Mouse (Mus musculus) right cerebral cortex, adult 18-20 months (tissue): ENCODE measurements around the gene Pip5k1b.

Experiments
- DNase-seq: peaks from one replicate; pipeline ENCODE4 v3.0.0; 2022; ENCODE audit warnings: mixed read lengths

The Pip5k1b gene

DNA sequence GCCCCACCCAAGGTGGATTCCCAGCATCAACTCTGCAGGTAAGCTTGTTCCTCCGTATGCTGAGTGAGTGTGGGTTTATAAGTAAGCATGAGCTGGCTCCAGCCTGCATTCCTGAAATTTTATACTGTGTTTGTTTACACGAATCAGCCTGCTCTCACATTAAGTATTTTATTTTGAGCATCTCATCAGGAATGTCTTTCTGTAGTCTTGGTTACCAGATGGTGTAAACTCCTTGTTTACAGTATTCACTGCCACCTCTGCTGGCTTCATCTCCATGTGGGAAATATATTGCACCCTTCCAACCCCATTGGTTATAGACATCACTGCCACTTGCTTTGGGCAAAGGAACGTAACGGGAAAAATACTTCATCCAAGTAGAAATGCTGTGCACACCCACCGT lies 262.1 kb downstream of the Pip5k1b start:
- no peak for DNase-seq

DNA sequence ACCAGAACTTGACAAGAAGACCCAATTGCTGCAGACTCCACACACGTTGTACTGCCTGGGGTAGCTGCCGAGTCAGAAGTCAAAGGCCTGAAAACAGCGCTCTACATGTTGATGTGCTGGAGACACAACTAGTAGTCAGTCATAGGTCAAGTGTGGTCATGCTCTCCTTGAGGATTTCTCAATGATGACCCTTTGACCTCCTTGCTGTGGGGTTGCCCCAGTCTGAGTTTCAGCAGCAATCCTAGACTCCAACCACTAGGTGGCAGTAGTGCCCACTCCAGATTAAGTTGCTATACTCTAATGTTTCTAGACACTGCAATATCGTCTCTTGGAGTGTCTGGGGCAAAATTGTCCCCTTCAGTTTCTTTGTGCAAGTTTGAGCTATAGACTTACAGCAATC lies 271.5 kb downstream of the Pip5k1b start:
- no peak for DNase-seq

DNA sequence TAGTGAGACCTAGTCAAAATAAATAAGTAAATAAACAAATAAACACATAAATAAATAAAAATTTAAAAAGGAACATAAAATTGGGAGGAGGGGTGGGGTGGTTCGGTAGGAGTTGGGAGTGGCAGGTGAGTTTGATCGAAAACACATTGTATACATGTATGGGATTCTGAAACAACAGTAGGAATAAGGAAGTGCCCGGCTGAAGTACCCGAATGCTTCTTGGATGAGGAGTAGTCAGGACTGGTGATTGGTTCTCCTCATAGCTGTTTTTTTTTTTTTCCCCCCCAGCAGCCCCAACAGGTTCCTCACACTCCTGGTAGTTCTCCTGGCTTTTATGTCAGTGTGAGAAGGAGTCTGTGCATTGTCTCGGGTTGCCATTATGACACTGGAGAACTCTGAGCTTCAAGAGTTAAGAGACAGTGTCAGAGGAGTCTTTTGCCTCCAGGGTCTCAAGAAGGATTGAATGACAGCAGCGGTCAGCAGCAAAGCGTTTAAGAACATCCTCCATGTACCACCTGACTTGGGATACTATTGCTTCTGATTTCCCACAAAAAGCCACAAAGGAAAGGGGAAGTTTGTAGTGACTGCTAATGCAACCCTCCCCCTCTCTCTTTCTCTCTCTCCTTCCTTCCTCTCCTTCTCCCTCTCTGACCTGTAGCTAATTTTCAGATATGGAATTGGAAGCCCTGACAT lies 274.2 kb downstream of the Pip5k1b start:
- DNase-seq: no peak

DNA sequence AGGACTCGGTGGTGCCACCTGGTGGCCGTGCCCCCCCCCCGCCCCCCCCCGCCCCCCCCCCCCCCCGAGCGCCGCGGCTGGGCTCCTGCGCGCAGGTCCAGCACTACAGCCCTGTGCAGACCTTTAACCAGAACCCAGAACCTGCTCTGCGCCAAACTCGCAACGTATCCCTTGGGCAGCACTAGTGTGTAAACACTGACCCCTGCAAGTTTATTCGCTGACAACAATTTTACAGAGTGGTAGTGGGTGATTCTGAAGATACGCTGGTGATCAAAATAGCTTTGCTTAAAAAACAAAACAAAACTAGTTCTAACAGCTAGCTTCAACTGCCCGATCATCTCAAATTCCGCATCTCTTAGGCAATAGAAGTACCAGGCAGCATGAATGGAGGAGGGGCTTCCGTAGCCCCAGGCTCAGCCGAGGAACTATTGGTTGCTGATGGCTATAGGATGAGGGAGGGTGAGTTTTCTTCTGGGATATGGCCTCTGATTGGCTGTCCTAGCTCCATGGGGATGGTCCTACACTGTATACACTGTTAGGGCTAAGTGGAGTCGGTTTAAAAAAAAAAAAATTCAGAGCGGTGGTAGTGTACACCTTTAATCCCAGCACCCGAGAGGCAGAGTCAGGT lies 275.0 kb downstream of the Pip5k1b start, which contains the start of gene Fxn:
Fxn (minus strand) TSS at position 5 of the 628 bp plus-strand sequence.
- DNase-seq: peak; percentile 31

DNA sequence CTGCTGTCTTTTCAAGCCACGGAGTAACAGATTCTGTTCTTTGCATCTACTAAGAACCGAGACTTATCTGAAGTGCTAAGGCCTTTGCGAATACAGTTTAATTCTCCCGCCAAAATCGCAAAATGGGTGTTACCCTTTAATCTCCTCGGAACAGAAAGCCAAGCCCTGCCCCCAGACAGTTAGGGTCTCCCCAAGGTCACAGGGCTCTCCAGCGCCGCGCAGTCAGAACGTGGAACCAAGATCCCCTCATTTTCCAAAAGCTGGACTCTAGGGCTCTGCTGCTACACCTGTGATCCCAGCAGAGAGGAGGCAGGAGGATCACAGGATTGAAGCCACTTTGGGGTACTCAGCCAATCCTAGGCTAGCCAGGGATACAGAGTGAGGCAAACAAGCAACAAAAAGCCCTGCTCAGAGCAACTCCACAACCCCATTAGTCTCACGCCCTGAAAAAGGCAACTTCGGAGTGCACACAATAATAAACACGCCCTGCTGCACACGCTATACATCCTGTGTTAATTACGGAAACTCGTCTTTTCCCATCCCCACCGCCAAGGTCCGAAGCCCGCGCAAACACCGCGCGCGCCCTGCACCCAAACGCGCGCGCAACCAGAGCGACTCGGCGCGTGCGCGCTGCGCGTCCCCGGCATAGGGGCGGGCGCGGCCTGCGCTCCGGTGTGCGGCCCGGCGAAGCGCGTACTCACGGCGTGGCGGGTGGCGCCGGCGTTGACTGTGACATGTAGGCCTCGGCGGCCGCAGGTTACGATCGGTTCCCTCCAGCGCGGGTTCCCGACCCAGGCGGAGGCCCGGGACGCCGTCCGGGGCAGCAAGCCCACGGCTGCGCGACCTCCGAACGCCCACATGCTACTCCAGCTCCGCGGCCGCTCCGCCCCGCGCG lies 275.7 kb downstream of the Pip5k1b start:
- peak; percentile 79 for DNase-seq

DNA sequence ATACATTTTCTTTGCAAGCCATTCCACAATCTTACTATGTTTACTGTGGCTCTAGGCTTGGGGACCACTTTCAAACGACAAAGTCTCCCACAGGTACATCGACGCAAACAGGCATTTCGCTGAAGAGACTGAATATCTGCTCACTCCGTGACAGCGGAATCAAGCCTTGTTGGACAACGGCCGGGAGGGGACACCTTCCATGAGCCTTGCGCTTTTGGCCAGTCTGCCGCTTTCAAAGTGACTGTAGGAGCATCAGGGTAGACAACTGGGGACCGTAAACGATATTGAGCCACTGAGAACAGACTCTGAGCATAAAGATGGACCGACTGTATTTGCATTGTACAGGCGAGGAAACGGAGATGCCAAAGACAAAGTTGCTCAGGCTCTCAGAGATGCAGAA lies 276.8 kb downstream of the Pip5k1b start:
- DNase-seq: no peak

DNA sequence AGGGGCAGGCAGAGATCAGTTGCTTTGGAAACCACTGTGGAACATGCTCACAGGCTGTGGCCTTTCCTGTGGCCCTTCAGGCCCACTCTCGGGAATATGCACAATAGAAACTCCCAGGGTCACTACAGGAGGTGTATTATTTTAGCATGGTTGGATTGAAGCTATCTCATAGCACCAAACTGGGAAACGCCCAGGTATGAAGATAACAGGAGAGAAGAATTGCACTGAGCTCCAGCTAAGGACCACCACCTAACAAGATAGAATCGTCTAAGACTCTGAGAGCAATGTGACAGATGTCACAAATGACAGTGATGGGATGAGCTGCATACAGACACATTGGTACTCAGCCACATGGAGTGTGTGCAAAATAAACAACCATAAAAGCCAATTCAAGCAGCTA lies 281.4 kb downstream of the Pip5k1b start:
- no peak for DNase-seq

DNA sequence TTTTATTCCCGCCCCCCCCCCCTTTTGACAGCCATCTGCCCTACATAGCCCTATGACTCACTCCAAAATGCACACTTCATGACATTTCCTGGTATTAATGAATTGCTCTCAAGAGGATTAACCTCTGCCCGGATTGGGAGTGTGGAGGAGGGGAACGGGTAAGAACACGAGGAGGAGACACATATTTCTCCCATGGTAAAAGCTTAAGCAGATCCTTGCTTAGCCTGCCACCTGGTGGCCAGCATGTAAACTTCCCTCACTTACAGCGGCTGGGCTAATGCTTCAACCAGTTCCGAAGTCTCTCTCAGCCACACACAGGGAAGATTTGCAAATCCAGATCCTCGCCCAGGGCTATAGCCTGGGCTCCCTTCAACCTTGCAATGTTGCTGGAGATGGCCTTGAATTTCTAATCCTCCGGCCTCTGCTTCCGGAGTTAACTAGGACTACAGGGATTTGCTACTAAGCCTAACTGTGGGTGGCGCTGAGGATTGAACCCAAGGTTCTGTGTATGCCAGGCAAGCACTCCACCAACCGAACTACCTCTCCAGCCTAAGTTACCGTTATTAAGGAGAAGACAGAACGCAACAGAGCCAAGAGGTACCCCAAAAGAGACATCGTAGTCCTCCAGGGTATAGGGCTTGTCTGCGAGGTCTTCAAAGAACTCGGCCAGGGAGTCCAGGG lies 283.8 kb downstream of the Pip5k1b start:
- DNase-seq: peak; percentile 81

DNA sequence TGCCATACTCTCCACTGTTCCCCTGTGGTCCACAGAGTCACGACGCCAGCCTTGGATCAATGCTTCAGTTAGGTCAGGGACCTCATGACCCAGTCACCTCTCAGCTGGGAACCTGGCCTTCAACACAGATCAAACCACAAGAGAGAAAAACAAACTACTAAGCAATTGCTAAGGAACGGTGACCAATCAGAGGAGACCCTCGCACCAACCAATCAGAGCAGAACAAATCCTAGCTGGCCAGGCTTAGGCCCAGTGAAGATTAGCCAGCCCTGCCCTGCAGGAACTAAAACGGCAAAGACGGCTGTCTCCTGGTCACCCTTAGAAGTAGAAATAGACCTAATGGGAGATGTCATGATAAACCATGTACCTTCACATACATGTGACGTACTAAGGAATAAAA lies 284.3 kb downstream of the Pip5k1b start:
- peak; percentile 50 for DNase-seq

DNA sequence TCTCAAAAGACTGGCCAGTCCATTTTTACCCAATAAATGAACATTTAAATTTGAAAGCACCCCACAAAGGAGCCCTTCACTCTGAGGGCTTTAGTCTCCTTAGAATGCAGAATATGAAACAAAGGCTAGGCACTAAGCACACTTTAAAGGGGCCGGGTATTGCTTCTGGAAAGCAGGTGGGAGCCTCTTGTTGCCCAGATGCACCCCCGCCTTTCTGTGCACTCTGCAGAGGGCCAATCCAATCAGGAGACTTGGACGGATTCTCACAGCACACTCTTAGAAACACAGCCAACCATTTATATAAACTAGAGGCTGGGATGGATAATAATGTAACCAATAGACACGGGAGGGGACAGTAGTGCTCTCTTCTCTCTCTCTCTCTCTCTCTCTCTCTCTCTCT lies 287.1 kb downstream of the Pip5k1b start:
- no peak for DNase-seq

DNA sequence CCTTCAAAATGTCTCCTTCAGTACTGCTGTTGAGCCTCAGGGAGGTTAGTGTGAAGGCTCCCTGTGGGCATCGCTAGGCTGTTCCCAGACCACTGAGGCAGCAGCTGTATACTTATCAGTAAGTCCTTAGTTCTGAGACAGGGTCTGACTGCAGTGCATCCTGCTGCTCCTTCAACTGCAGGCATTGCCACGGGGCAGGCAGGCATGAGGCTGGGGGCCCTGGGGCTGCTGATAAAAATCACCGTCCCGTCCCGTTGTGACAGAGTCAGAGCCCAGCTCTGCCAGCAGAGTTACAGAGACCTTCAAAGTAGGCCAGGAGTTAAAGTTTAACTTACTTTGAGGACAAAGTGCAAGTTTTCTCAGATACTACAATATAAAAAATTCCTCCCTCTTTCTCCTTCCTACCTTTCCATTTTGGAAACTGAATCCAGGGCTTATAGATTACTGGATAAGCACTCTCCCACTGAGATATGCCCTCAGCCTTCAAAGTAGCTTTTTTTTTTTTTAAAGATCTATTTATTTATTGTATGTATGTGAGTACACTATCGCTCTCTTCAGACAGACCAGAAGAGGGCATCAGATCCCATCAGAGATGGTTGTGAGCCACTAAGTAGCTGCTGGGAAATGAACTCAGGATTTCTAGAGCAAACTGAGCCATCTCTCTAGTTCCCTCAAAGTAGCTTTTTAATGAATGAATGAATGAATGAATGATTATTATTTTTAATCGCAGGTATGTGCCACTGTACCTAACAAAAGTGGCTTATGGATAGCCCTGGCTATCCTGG lies 289.4 kb downstream of the Pip5k1b start:
- no peak for DNase-seq

DNA sequence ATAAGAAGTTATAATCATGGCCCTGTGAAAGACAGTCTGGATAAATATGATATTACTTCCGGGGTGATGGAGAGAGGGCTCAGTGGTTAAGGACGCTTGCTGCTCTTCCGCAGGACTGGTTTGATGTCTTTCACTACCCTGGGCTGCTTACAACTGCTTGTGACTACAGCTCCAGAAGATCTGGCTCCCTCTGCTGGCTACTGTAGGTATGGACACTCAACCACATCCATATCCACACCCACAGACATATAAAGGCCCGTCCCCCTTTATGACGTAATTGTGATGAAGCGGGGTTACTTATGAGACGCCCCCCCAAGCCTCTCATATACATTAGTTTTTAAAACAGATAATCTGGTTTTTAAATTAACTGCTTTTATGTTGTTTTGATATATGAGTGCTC lies 290.7 kb downstream of the Pip5k1b start:
- DNase-seq: peak; percentile 84

DNA sequence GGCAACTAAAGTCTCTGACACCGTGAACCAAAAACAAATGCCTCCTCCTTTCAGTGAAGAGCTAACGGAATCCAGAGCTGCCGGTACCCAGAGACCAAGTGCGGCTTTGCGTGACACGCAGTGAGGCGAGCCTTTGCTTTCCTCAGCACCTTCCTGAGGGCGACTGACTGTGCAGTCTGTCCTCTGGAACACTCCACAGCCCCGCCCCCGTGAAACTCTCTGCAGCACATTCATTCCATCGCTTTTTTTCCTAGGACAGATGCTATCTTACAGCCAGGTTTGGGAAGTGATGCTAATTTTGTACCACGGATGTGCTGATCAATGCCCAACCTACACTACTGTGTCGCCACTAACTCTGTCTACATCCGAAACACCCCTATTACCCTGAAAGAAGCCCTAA lies 292.9 kb downstream of the Pip5k1b start:
- DNase-seq: no peak

DNA sequence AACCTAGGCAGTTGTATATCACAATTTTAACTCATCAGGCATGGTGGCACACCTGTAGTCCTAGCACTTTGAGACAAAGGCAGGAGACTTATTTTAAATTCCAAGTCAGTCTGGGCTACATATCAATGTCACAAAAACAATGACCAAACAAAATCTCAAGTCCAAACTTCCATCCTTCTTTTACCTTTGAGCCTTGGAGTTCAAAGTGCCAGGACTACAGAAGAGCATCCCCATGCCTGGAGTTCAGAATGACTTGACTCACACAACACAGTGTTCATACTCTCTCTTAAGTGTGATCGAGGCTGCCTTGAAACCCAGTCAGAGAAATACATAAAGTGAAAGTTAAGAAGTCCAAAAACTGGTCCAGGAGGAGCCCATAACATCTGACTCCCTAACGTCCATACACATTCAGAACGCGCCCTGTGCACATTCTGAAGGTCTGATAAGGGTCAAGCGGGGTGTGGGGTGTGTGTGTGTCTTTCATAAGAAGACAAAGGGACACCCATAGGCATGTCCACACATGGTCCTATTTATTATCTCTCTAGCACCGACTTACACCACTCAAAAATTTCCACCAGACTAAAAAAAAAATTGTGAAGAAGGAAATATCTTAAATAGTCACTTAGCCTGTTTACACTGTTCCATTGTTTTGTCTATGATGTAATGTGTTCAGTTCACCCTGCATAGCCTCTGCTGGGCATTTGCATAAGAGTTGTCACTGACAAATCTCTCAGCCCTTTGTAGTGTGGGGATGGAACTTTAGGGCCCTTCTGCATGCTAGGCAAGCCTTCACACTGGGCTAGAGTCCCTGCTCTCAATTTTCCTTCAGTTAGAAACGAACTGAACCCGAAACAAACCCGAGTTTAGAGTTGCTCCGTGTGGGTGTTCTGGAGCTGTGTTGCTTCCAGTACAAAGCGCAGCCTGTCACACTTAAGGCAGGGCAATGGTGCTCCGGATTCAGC lies 296.0 kb downstream of the Pip5k1b start:
- DNase-seq: no peak

DNA sequence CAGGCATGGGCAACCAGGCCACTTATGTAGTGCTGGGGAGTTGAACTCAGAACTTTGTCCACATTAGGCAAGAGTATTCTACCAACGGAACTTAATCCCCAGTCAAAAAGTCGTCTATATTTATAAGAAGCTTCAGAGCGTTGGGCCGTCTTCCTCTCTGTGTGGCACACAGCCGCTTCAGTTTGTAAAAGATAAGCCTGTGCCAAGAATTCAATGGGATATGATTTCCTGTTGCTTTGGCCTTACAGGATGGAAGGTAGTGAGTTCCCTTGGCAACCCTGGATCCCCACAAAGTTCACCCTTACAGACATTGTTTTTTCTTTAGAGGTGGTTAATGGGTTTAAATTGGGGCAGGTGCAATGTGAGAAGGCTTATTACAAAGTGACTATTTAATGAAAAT lies 297.3 kb downstream of the Pip5k1b start:
- no peak for DNase-seq

DNA sequence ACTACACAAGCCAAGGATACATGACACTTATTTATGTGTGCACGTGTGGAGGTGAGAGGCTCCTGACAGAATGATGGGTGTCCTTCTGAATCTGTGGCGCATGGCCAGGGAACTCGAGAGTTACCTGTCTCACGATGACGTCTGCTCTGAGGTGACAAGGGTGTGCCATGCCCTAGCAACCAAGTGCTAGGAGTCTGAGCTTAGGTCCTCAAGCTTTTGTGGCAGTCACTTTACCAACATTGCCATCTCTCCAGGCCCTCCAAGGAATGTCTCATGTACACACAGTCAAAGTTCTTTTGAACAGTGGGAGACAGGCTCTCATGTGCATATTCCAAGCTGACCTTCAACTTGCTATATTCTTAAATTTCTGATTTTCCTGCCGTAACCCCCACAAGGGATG lies 297.7 kb downstream of the Pip5k1b start:
- no peak for DNase-seq

DNA sequence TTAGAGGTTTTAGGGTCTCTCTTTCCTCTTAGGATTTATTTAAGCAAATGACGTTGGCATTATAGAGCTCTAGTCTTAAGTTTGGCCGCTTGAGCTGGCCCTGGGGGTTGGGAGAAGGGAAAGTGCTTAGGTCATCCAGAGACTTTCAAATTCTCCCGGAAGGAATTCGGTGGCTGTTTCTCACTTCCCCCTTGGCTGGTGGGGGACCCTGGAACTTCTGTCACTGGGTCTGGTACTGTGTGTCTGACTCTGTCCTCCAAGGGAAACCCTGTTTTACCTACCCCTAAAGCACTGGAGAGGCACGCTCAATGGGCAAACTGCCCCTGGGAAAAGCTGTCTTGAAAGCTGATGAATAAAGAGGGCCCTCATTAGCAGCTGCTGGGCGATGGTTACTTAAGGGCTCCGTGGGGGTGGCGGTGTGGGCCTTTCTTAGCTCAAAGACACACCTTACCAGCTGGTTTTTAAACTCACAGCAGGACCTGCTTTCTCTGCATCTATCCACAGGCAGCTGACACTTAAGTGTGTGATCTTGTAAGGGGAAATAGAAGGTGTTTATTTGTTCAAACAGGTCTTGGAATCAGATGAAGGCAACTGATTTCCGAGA lies 301.9 kb downstream of the Pip5k1b start:
- DNase-seq: no peak

DNA sequence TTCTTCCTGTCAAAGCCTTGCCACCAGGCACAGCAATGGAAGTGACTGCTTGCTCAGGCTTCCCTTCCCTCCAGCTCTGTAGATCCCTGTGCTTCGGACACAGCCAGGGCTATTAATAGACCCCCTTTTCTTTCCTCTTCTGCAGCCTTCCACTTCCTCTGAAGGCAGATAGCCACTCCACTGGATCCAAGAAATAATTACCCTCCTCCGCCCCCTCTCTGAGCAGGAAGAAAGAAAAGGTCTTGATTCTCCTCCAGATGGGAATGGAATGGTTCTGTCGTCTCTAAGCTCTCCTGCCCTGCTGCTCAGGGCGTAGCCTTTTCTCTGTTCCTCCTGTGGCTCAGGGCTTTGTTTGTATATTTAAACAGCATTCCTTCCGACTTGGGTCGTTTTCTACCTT lies 303.8 kb downstream of the Pip5k1b start:
- DNase-seq: no peak
